In the genomic region with DNA sequence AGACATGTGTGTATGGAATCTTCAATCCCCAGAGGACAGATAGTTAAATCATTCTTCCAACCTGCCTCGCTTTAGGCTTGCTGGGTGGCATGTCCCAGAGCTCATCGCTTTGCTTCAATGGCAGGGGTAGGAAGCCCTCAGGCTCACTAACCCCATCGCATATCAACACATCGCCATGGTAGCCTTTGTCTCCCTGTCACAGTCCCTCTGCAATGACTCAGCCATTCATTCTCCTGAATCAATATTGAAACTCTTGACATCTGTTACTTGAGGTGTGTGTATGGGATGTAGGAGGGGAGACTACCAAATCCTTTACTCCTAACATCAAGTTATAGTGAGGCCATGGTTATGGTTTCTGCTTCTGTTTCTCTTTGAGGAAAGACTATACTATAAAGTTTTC, we compare ENCODE assay signal across 15 mouse cellular contexts. TPM values are rescaled to one million over a fixed set of nuclear protein-coding genes. Genes with fewer than 3 reads are reported as not detected.
DNase-seq lines count a peak whose midpoint lies in the region; ATAC-seq lines count a peak whose summit lies in the region.
"Had no signal": no experiment of that assay in that cellular context is flagged by ENCODE, and none has a peak within 500 bp of the region (broad histone marks: within the 10 kb centered on the region; RNA-seq: fewer than 3 reads in every experiment).

No protein-coding gene starts in this region.

- intact Hi-C loops in heart, postnatal 10 days (cut with DNase I): loop anchor here (10.0 kb wide), 1 partner anchor 775 kb away; no protein-coding TSS in a partner anchor

- no peak overlapping the region for H3K4me3 ChIP-seq in forebrain, embryonic 10.5 days
- no peak overlapping the region for H3K4me3 ChIP-seq in hindbrain, embryonic 14.5 days (replicated peaks; ENCODE audit: low read length)
- H3K4me3 ChIP-seq: liver, embryonic 15.5 days had no signal

- no peak overlapping the region for H3K9ac ChIP-seq in hindbrain, embryonic 14.5 days
- H3K9ac ChIP-seq: liver, embryonic 15.5 days had no signal

- 16% methylated on average over 4 of the region's 4 CpGs for WGBS in forebrain, embryonic 10.5 days
- WGBS in hindbrain, embryonic 14.5 days: 11% methylated on average over 4 of the region's 4 CpGs

- H3K9me3 ChIP-seq in forebrain, embryonic 10.5 days: no peaks in the 10 kb centered on the region
- H3K9me3 ChIP-seq in hindbrain, embryonic 14.5 days (ENCODE audit: control insufficient read depth, low read length): no peaks in the 10 kb centered on the region
- H3K9me3 ChIP-seq: liver, embryonic 15.5 days had no signal

- peak; percentile 50 for DNase-seq in retina, embryonic 14.5 days (ENCODE audit: low spot score)
- no peak for DNase-seq in retina, postnatal 1 day
- DNase-seq in forebrain, embryonic 10.5 days (ENCODE audit: extremely low spot score, low spot score): peak; percentile 48
- DNase-seq in hindbrain, embryonic 14.5 days (ENCODE audit: low spot score): no peak
- DNase-seq in cerebellum, adult 9-10 months: no peak
- no peak for DNase-seq in heart, postnatal 10 days
- DNase-seq in liver: no peak
- DNase-seq: adrenal gland, postnatal 36 days; heart, adult 11 months; kidney, adult 11 months; kidney, postnatal 25 days; left cerebral cortex, postnatal 4 days; lung, postnatal 14 days had no signal

- H3K4me2 ChIP-seq in hindbrain, embryonic 14.5 days (replicated peaks): no peak overlapping the region
- H3K4me2 ChIP-seq: liver, embryonic 15.5 days had no signal

- no peaks in the 10 kb centered on the region for H3K36me3 ChIP-seq in forebrain, embryonic 10.5 days (replicated peaks)
- H3K36me3 ChIP-seq in hindbrain, embryonic 14.5 days (replicated peaks; ENCODE audit: control insufficient read depth, insufficient read depth): no peaks in the 10 kb centered on the region
- H3K36me3 ChIP-seq: liver, embryonic 15.5 days had no signal

- H3K27ac ChIP-seq in forebrain, embryonic 10.5 days: 0 out of 2 replicates have a peak overlapping the region, but pooled peaks have one; percentile 8
- no peak overlapping the region for H3K27ac ChIP-seq in hindbrain, embryonic 14.5 days
- H3K27ac ChIP-seq: liver, embryonic 15.5 days had no signal

- ATAC-seq in hindbrain, embryonic 14.5 days (ENCODE audit: low FRiP score): 0 out of 2 replicates have a peak, but pooled peaks have one; percentile 54
- ATAC-seq: activated CD4-positive, CD25-positive, alpha-beta regulatory T cell, adult 4 months had no signal

- peaks cover under 1% of the 10 kb centered on the region; the same call in 1 of the 2 replicates for H3K27me3 ChIP-seq in forebrain, embryonic 10.5 days (ENCODE audit: poor library complexity, severe bottlenecking)
- H3K27me3 ChIP-seq in hindbrain, embryonic 14.5 days (ENCODE audit: control insufficient read depth, insufficient read depth, low read length): no peaks in the 10 kb centered on the region

- peaks cover 49% of the 10 kb centered on the region for H3K4me1 ChIP-seq in forebrain, embryonic 10.5 days
- H3K4me1 ChIP-seq in hindbrain, embryonic 14.5 days (replicated peaks; ENCODE audit: control insufficient read depth, insufficient read depth, low read length): no peaks in the 10 kb centered on the region

RNA-seq across cellular contexts. Expression of a gene that starts 6.7 kb away (rescaled TPM):
- 28.1 and 30.3 TPM in 2 replicates for polyA plus RNA-seq in forebrain, embryonic 10.5 days (2016; fragmentation: Nextera tagmentation; extraction: Ambion mirVana)
- polyA plus RNA-seq in hindbrain, embryonic 14.5 days (2014; fragmentation: Nextera tagmentation; extraction: Ambion mirVana): 9.8 and 13.2 TPM in 2 replicates
- under 1 TPM; 0.74 to 0.96 TPM for total RNA-seq in heart, postnatal 10 days (2021)

RNA-seq across cellular contexts. Expression of a gene that starts 17.8 kb away (rescaled TPM):
- polyA plus RNA-seq in forebrain, embryonic 10.5 days (2016; fragmentation: Nextera tagmentation; extraction: Ambion mirVana): 20.3 and 24.7 TPM in 2 replicates
- 23.8 and 24.5 TPM in 2 replicates for polyA plus RNA-seq in hindbrain, embryonic 14.5 days (2014; fragmentation: Nextera tagmentation; extraction: Ambion mirVana)
- total RNA-seq in heart, postnatal 10 days (2021): 10 to 100 TPM; 13.2 to 14.0 TPM

Comparison
In these comparisons a context has a peak if more than half of its experiments do, and no peak if none do; other contexts are left out.
1. DNase-seq: peak in retina, embryonic 14.5 days (single experiment) and forebrain, embryonic 10.5 days (single experiment); none in retina, postnatal 1 day (single experiment), hindbrain, embryonic 14.5 days (single experiment), cerebellum, adult 9-10 months (single experiment), heart, postnatal 10 days (0 of 2) and liver (single experiment).